Comparison of ENCODE assay signal across 23 mouse cellular contexts in the genomic region with DNA sequence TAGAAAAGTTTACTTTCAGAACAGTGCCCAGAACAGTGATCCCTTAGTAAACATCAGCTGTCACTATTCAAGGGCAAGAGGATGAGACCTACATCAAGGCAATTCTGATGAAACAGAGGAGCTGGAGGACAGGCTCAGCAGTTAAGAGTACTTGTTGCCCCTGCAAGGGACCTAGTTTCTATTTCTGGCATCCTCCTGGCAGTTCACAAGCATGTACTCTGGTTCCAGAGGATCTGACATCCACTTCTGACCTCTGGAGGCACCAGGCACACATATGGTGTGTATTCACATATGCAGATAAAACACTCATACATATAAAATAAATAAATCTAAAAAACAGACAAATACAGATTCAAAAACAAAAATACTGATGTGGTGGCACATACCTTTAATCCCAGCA. TPM values are rescaled to one million over a fixed set of nuclear protein-coding genes. Genes with fewer than 3 reads are reported as not detected.
"Had no signal": no experiment of that assay in that cellular context is flagged by ENCODE, and none has a peak within 500 bp of the region (broad histone marks: within the 10 kb centered on the region; RNA-seq: fewer than 3 reads in every experiment).

No protein-coding gene starts in this region.

- DNase-seq: kidney, postnatal 10 days; kidney, postnatal 36 days; layer of hippocampus, postnatal 36 days; liver, embryonic 13.5 days; lung, adult 18-20 months; lung, postnatal 10 days; lung, postnatal 36 days; midbrain, embryonic 14.5 days; thymus, adult 2 months; thymus, postnatal 14 days; thymus, postnatal 4 days had no signal

- H3K27me3 ChIP-seq: kidney, embryonic 15.5 days; lung, embryonic 15.5 days had no signal

- H3K4me1 ChIP-seq: lung, embryonic 15.5 days had no signal

- H3K27ac ChIP-seq: kidney, embryonic 15.5 days; left cerebral cortex, adult 2 months; liver, embryonic 13.5 days; lung, embryonic 15.5 days; stomach, postnatal 0 days had no signal

- H3K9ac ChIP-seq: kidney, embryonic 15.5 days; liver, embryonic 13.5 days; lung, embryonic 15.5 days had no signal

- H3K4me2 ChIP-seq: kidney, embryonic 15.5 days; lung, embryonic 15.5 days; midbrain, embryonic 11.5 days had no signal

- H3K4me3 ChIP-seq: kidney, embryonic 15.5 days; left cerebral cortex, adult 2 months; liver, embryonic 13.5 days; lung, embryonic 15.5 days had no signal

- H3K9me3 ChIP-seq: kidney, embryonic 15.5 days; liver, embryonic 13.5 days; lung, embryonic 15.5 days had no signal

- H3K36me3 ChIP-seq: kidney, embryonic 15.5 days; liver, embryonic 13.5 days; lung, embryonic 15.5 days had no signal

RNA-seq across cellular contexts. Expression of a gene that starts 10.9 kb away (rescaled TPM):
- total RNA-seq: liver, adult 2 months; megakaryocyte progenitor cell, adult 5-6 weeks; megakaryocyte-erythroid progenitor cell, adult 5-6 weeks had no signal
- polyA plus RNA-seq: limb, embryonic 11.5 days; neural tube, embryonic 11.5 days; stomach, embryonic 14.5 days had no signal

RNA-seq across cellular contexts. Expression of a gene that starts 15.9 kb away (rescaled TPM):
- total RNA-seq: liver, adult 2 months; megakaryocyte progenitor cell, adult 5-6 weeks; megakaryocyte-erythroid progenitor cell, adult 5-6 weeks had no signal
- polyA plus RNA-seq: limb, embryonic 11.5 days; liver, adult 2 months; liver, embryonic 13.5 days; neural tube, embryonic 14.5 days; stomach, embryonic 14.5 days; stomach, postnatal 0 days had no signal
